Mouse (Mus musculus) gastrocnemius, adult 8-10 months (tissue): Measurements from ENCODE around the gene Fndc1. TPM values are rescaled to one million over a fixed set of nuclear protein-coding genes. Genes with fewer than 3 reads are reported as not detected.

Source experiments
- DNase-seq, 2 experiments: peaks; one replicate each; pipeline ENCODE4 v3.0.0; 2022; ENCODE audit warnings: low spot score in 2 of 2
- total RNA-seq, 4 experiments: library from RNA; stranded (reverse); gene quantifications; 2 replicates each; pipeline ENCODE4 v1.2.4; 2022

The Fndc1 gene
- total RNA-seq, 4 experiments from 2014 or later, result 15.8 to 29.7 (median 18.6) TPM

- peak in 1 of 2 experiments; percentile 32 for DNase-seq
Measured at GRCm38 (mm10) chr17:7821553-7822186, 5.4 kb downstream of the Fndc1 start.

GRCm38 (mm10) chr17:7820176-7820575, 6.9 kb downstream of the Fndc1 start:
- no peak for DNase-seq

- no peak for DNase-seq
Measured at GRCm38 (mm10) chr17:7816602-7817001, 10.5 kb downstream of the Fndc1 start.

GRCm38 (mm10) chr17:7814433-7814832, 12.7 kb downstream of the Fndc1 start:
- DNase-seq, result no peak

- DNase-seq, result no peak
Measured at GRCm38 (mm10) chr17:7808043-7808442, 19.1 kb downstream of the Fndc1 start.

GRCm38 (mm10) chr17:7805105-7805504, 22.0 kb downstream of the Fndc1 start:
- no peak for DNase-seq

GRCm38 (mm10) chr17:7802483-7802882, 24.6 kb downstream of the Fndc1 start:
- no peak for DNase-seq

GRCm38 (mm10) chr17:7799894-7800293, 27.2 kb downstream of the Fndc1 start:
- DNase-seq, result no peak

GRCm38 (mm10) chr17:7795584-7795983, 31.5 kb downstream of the Fndc1 start:
- no peak for DNase-seq

- DNase-seq, result no peak
Measured at GRCm38 (mm10) chr17:7795168-7795567, 31.9 kb downstream of the Fndc1 start.

- peak in 1 of 2 experiments; percentile 33 for DNase-seq
Measured at GRCm38 (mm10) chr17:7794093-7794492, 33.0 kb downstream of the Fndc1 start.

- no peak for DNase-seq
Measured at GRCm38 (mm10) chr17:7790512-7790911, 36.6 kb downstream of the Fndc1 start.

GRCm38 (mm10) chr17:7774101-7774500, 53.0 kb downstream of the Fndc1 start:
- no peak for DNase-seq

GRCm38 (mm10) chr17:7759786-7760185, 67.3 kb downstream of the Fndc1 start:
- DNase-seq, result no peak

GRCm38 (mm10) chr17:7755001-7755400, 72.1 kb downstream of the Fndc1 start:
- DNase-seq, result no peak

- DNase-seq, result no peak
Measured at GRCm38 (mm10) chr17:7753383-7753782, 73.7 kb downstream of the Fndc1 start.

GRCm38 (mm10) chr17:7749051-7749815, 77.9 kb downstream of the Fndc1 start:
- DNase-seq, result no peak

- no peak for DNase-seq
Measured at GRCm38 (mm10) chr17:7746841-7747240, 80.3 kb downstream of the Fndc1 start.

GRCm38 (mm10) chr17:7744976-7745375, 82.1 kb downstream of the Fndc1 start:
- DNase-seq, result no peak

GRCm38 (mm10) chr17:7740988-7741387, 86.1 kb downstream of the Fndc1 start:
- no peak for DNase-seq

- DNase-seq, result no peak
Measured at GRCm38 (mm10) chr17:7722991-7723390, 104.1 kb downstream of the Fndc1 start.

GRCm38 (mm10) chr17:7718886-7719285, 108.2 kb downstream of the Fndc1 start:
- no peak for DNase-seq

GRCm38 (mm10) chr17:7717945-7718344, 109.2 kb downstream of the Fndc1 start:
- no peak for DNase-seq
